Mouse (Mus musculus) adrenal gland (tissue): ENCODE measurements around the gene Lrrc59.
"Not testable (repeated sequence)": the region's sequence is repeated elsewhere in the genome, so short reads cannot be mapped to it uniquely, and the experiment has no call there.

Source experiments
- intact Hi-C: fragments of 180-260 bp; cut with DNase I; formaldehyde crosslinking; loops from one replicate; pipeline ENCODE4 v1.15.1; 2025

Lrrc59 gene

GRCm38 (mm10) chr11:94630199-94631011 is 838 bp downstream of the Lrrc59 start:
- intact Hi-C loops = no loop called here

- intact Hi-C loops = no loop called here
These were observed 2.4 kb downstream of the Lrrc59 start for GRCm38 (mm10) chr11:94631969-94632368.

DNA sequence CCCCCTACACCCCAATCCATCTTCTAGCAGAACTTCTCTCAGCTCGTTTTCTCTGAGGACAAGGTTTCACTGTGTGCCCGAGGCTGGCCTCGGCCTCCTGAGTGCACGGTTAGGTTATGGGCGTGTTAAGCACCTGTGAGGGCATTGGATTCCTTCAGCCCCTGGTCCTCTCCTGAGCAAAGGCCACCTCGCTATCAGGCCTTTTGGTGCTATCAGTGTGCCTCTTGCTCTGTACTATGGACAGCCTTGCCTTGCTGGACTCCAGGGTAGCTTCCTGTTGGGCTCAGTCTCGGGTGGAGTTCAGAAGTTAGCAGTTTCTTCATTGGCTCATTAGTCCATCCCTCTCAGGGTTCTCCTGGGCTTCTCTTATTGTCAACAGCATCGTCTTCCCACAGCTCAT is 3.4 kb downstream of the Lrrc59 start:
- intact Hi-C loops = no loop called here

GRCm38 (mm10) chr11:94634431-94634830 is 4.9 kb downstream of the Lrrc59 start:
- intact Hi-C loops = no loop called here

GRCm38 (mm10) chr11:94644461-94645219 is 15.1 kb downstream of the Lrrc59 start:
- intact Hi-C loops = no loop called here

- intact Hi-C loops = no loop called here
These were observed 16.9 kb downstream of the Lrrc59 start for GRCm38 (mm10) chr11:94646457-94646856.

- intact Hi-C loops = not testable (repeated sequence)
These were observed 21.7 kb downstream of the Lrrc59 start for GRCm38 (mm10) chr11:94651241-94651640.

DNA sequence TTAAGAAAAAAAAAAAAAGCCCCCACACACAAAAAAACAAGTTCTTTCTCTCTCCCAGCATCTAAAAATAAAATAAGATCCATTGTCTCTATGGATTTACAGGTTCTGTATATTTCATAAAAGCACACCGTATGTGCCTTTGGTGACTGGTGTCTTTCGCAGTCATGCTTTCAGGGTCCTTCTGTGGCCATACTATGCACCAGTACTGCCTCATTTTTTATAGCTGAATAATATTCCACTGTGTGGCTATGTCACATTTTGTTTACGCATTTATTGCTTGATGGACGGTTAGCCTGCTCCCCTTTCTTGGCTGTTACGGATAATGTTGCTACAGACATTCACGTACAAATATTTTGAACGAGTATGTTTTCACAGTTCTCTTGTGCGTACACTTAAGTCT is 23.4 kb downstream of the Lrrc59 start:
- intact Hi-C loops = no loop called here

DNA sequence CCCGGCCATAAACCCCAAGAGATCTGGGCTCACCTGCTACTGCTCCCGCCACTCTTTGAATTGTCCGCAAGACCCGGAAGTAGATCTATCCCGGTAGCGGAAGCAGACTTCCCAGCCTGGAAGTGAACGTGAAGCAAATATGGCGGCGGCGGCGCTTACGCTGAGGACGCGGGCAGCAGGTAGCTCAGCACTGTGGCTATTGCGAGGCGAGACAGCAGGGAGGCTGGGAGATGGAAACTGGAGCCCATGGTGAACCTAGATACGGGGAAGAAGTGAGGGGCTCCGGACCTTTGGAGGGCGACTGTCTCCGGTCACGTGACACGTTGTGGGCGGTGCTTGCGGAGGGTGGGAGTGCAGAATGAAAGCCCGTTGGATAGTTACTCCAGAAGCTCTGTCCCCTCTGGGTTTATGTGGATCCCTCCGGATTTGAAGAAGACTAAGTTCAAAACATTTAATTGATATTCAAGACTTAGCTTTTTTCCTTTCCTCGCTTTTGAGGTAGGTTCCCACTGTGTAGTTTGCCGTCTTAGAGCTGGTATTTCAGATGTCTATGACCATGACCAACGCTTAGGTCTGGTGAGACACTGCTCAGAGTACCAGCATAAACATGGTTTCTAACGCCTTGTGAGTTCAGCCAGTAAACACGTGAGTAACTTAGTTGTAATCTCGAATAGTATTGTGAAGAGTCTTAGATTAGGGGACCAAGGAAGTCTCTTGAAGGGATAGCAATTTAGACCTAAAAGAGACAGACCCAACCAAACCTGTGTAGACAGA is 24.3 kb downstream of the Lrrc59 start, which contains the start of the genes Mrpl27 and Eme1:
TSS of gene Mrpl27 (plus strand) at position 105 of the 774 bp plus-strand sequence.
TSS of gene Eme1 (minus strand) at position 302 of the 774 bp plus-strand sequence.
- intact Hi-C loops = no loop called here

DNA sequence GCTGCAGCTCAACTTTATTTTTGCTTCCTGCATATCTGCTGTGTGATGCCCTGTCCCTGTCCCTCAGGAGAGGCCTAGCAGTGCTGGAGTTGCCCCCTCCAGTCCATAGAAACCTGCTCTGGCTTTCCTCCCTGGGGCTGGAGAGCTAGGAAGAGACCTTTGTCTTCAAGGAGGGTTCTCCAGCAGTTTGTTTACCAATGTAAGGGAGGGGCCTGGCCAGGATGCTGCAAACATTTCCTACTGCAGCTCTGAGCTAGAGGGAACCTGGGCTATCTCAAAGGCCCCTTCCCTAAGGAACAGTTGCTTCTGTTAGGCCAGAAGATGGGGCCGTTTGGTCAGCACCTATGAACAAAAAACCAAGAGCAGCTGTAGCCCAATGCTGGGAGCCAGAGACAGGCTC is 31.8 kb downstream of the Lrrc59 start:
- intact Hi-C loops = no loop called here

- intact Hi-C loops = no loop called here
These were observed 35.7 kb downstream of the Lrrc59 start for GRCm38 (mm10) chr11:94665281-94665680.

DNA sequence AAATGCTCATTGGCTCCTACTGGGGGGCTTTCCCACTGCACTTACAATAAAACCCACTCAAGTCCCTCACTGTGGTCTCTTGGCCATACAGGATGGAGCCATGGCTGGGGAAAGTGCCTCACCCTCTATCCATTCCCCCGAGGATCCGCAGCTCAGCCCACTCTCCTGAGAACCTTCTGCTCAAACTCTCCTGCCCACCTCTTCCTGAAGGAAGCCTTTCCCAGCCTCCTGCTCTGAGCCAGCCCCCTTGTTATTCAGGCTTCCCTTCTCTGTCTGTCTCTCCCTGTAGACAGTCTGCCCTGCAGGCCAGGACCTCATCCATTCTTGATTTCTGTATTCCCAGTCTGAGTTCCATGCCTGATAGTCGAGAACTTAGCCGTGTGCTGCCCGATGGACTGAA is 45.4 kb downstream of the Lrrc59 start:
- intact Hi-C loops = no loop called here

GRCm38 (mm10) chr11:94675446-94675845 is 45.9 kb downstream of the Lrrc59 start:
- intact Hi-C loops = no loop called here

DNA sequence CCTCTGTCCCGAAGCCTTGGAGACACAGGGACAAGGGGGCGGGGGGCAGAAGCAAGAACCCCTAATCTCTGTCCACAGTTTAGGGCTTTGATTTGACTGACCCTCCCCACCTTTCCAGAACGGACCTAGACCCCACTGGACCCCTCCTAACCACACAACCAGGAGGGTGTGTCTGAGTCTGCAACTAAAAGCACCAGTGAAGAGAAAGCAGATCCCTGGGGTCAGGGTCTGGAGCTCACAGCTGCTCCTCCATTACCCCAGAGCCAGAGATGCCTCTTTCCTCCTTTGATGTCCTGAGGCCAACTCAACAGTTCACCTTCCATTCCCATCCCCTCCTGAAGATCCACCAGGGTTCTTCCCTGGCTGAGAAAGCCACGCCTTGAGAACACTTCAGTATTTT is 46.7 kb downstream of the Lrrc59 start:
- intact Hi-C loops = no loop called here

- intact Hi-C loops = no loop called here
These were observed 47.4 kb downstream of the Lrrc59 start, which contains the start of gene Xylt2 for GRCm38 (mm10) chr11:94676754-94677606. Gene Xylt2, minus strand, starts transcription at chr11:94677515.

GRCm38 (mm10) chr11:94677607-94678145 is 48.1 kb downstream of the Lrrc59 start:
- intact Hi-C loops = no loop called here

DNA sequence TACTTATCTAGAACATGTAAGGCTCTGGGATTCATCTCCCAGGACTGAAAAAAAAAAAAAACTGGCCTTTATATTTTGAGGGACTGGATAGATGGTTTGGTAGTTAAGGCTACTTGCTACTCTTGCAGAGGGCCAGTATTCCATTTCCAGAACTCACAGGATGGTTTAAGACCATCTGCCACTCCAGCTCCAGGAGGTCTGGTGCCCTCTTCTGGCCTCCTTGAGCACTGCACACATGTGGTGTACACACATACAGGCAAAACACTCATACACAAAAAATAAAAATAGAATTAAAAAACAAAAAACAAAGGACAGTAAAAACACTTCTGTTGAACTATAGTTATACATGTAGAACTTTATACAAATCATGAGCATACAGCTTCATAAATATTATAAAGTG is 51.1 kb downstream of the Lrrc59 start:
- intact Hi-C loops = no loop called here

DNA sequence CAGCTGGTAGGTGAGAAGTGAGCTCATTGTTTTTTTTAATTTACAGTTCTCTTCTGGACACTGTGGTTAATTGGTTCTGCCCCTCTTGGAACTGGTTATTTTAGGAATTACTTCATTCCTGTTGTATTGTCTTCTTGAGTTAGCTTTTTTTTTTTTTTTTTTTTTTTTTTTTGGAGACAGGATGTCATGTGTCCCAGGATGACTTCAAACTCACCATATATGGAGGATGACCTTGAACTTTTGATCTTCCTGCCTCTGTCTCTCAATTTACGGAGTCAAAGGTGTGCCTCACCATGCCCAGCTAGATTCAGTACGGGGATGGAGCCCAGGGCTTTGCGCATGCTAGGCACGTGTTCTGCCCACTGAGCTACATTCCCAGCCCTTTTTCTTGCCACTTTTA is 52.1 kb downstream of the Lrrc59 start:
- intact Hi-C loops = no loop called here

DNA sequence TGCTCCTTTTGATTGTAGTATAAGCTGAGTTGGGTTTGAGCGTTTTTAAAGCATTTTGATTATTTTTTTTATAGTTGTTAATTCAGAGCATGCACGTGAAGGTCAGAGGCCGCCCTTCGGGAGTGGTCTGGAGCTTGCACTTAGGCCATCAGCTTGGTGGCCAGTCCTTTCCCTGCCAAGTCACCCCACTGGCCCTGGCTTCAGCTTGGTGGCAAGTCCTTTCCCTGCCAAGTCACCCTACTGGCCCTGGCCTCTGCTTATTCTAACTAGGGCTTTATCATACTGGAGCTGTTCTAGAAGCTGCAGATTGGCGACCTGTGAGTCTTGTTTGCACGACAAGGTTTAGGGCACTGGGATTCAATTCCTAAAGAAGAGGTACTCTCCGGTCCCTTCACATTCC is 52.9 kb downstream of the Lrrc59 start:
- intact Hi-C loops = no loop called here

DNA sequence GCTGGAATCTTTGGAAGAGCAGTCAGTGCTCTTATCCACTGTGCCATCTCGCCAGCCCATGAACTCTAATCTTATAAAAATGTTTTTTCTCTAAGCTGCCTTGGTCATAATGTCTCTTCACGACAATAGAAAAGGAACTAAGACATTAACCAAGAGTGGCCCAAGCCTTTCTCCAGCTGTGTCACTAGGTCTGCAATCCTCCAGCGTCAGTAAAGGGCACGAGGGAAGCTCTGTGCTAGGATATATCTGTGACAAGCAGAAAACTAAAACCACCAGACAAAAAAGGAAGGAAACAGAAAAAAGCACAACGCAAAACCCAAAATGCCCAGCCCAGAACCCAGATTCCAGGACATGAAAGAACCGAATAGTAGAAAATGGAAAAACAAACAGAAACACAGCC is 57.6 kb downstream of the Lrrc59 start:
- intact Hi-C loops = no loop called here
